In genomic region chr3:88914384-88914810, GRCm38 (mm10) we compare ENCODE assay signal across 8 mouse cellular contexts. TPM values are rescaled to one million over a fixed set of nuclear protein-coding genes. Genes with fewer than 3 reads are reported as not detected.
DNase-seq lines count a peak whose midpoint lies in the region; ATAC-seq and TF ChIP-seq lines count a peak whose summit lies in the region.

No protein-coding gene starts in this region.

- H3K4me1 ChIP-seq in MEL (ENCODE audit: control insufficient read depth in 1 of 2, insufficient read depth in 2 of 2, low read length in 2 of 2) = peaks cover 0 to 12% of the 10 kb centered on the region in 2 experiments; a peak in 1 of 4 replicates
- H3K4me1 ChIP-seq in heart, postnatal 0 days (ENCODE audit: control insufficient read depth, insufficient read depth) = 0 out of 2 replicates have a peak, but pooled peaks cover 3% of the 10 kb centered on the region
- peaks cover 38% of the 10 kb centered on the region for H3K4me1 ChIP-seq in megakaryocyte, embryonic 14.5 days

- TF ChIP-seq EP300 in MEL (IDR thresholded peaks at IDR 0.05; ENCODE audit: low read depth in 1 of 2, low read length in 2 of 2) = no peak
- TF ChIP-seq EP300 in heart, postnatal 0 days (IDR thresholded peaks at IDR 0.05; ENCODE audit: low read depth) = no peak

- no peak for TF ChIP-seq POLR2A in MEL (IDR thresholded peaks at IDR 0.05; ENCODE audit: control insufficient read depth in 1 of 2, insufficient read depth in 1 of 2, low read depth in 1 of 2, low read length in 2 of 2, poor library complexity in 1 of 2)

- ATAC-seq in heart, postnatal 0 days (ENCODE audit: insufficient read depth, low read depth) = peak; percentile 24

- peak overlapping the region; percentile 68 for H3K4me2 ChIP-seq in heart, postnatal 0 days (ENCODE audit: low read depth, low read length)

- H3K9me3 ChIP-seq in MEL (replicated peaks; ENCODE audit: insufficient read depth, low read length) = no peaks in the 10 kb centered on the region
- H3K9me3 ChIP-seq in heart, postnatal 0 days (replicated peaks; ENCODE audit: control insufficient read depth, low read length) = no peaks in the 10 kb centered on the region
- H3K9me3 ChIP-seq in megakaryocyte, embryonic 14.5 days = no peaks in the 10 kb centered on the region

- H3K36me3 ChIP-seq in MEL (ENCODE audit: control insufficient read depth in 1 of 2, insufficient read depth in 2 of 2, low read length in 2 of 2) = peaks cover 0 to 9% of the 10 kb centered on the region in 2 experiments; a peak in 2 of 4 replicates
- H3K36me3 ChIP-seq in heart, postnatal 0 days (replicated peaks; ENCODE audit: control insufficient read depth, insufficient read depth, low read length) = peaks cover 30% of the 10 kb centered on the region
- H3K36me3 ChIP-seq in megakaryocyte, embryonic 14.5 days (replicated peaks; ENCODE audit: low read length) = peaks cover 36% of the 10 kb centered on the region

- 29% methylated on average over 8 of the region's 8 CpGs for WGBS in heart, postnatal 0 days

- H3K27me3 ChIP-seq in MEL (ENCODE audit: control insufficient read depth in 1 of 2, insufficient read depth in 2 of 2, low read length in 2 of 2) = no peaks in the 10 kb centered on the region
- H3K27me3 ChIP-seq in heart, postnatal 0 days (ENCODE audit: control insufficient read depth, insufficient read depth, low read length) = no peaks in the 10 kb centered on the region
- no peaks in the 10 kb centered on the region for H3K27me3 ChIP-seq in megakaryocyte, embryonic 14.5 days (replicated peaks)

- intact Hi-C loops in heart, postnatal 10 days (cut with DNase I) = no loop called here

- peak; percentile 90 for DNase-seq in heart, adult 11 months
- DNase-seq in heart, postnatal 10 days = no peak
- DNase-seq in MEL (ENCODE audit: low read depth, low spot score) = no peak
- DNase-seq in heart, postnatal 0 days (ENCODE audit: low spot score) = no peak
- DNase-seq in embryo, embryonic 10 days (ENCODE audit: low spot score) = no peak
- no peak for DNase-seq in gastrocnemius, postnatal 25 days
- no peak for DNase-seq in layer of hippocampus, adult 9-10 months (ENCODE audit: low spot score)

- H3K4me3 ChIP-seq in MEL (ENCODE audit: control insufficient read depth in 1 of 2, insufficient read depth in 1 of 2, low read depth in 2 of 2, low read length in 2 of 2) = peak overlapping the region; percentile 67 to 81
- H3K4me3 ChIP-seq in heart, postnatal 0 days (ENCODE audit: low read depth, low read length) = peak overlapping the region; percentile 63
- peak overlapping the region; percentile 100 for H3K4me3 ChIP-seq in megakaryocyte, embryonic 14.5 days (replicated peaks)

- TF ChIP-seq RAD21 in MEL (IDR thresholded peaks at IDR 0.05; ENCODE audit: low read depth, low read length) = no peak

- peaks cover 13% of the 10 kb centered on the region for H3K79me2 ChIP-seq in MEL (ENCODE audit: control insufficient read depth, insufficient read depth, low read length, poor library complexity)

- no peak for TF ChIP-seq CTCF in MEL (IDR thresholded peaks at IDR 0.05 in 2 of 3, conservative IDR thresholded peaks at IDR 0.05 in 1 of 3; ENCODE audit: control insufficient read depth in 1 of 3, insufficient read depth in 1 of 3, low read depth in 2 of 3, low read length in 3 of 3, poor library complexity in 1 of 3, severe bottlenecking in 1 of 3)
- no peak for TF ChIP-seq CTCF in heart, postnatal 0 days (IDR thresholded peaks at IDR 0.05; ENCODE audit: low read depth)

- H3K9ac ChIP-seq in MEL (ENCODE audit: control insufficient read depth, low read depth, low read length, poor library complexity, severe bottlenecking) = peak overlapping the region; percentile 80
- H3K9ac ChIP-seq in heart, postnatal 0 days (replicated peaks; ENCODE audit: low read depth, low read length) = peak overlapping the region; percentile 63

- H3K27ac ChIP-seq in MEL (ENCODE audit: control insufficient read depth, low read depth, low read length) = peak overlapping the region; percentile 79
- H3K27ac ChIP-seq in heart, postnatal 0 days (ENCODE audit: low read depth) = peak overlapping the region; percentile 85

TF ChIP-seq in MEL, 35 proteins besides CTCF, POLR2A, EP300 and RAD21:
- peak; percentile 88 for TF ChIP-seq RCOR1 (IDR thresholded peaks at IDR 0.05; ENCODE audit: low read depth, low read length)
- TF ChIP-seq NELFE (IDR thresholded peaks at IDR 0.05; ENCODE audit: low read depth, low read length) = no peak
- TF ChIP-seq CHD1 (IDR thresholded peaks at IDR 0.05; ENCODE audit: low read depth, low read length) = peak; percentile 88; the same call in 1 of the 2 replicates
- no peak for TF ChIP-seq KAT2A (conservative IDR thresholded peaks at IDR 0.05; ENCODE audit: low read depth, low read length)
- no peak for TF ChIP-seq POLR2AphosphoS2 (IDR thresholded peaks at IDR 0.05; ENCODE audit: low read length)
- no peak for TF ChIP-seq USF2 (IDR thresholded peaks at IDR 0.05; ENCODE audit: borderline replicate concordance in 1 of 2, insufficient read depth in 1 of 2, low read depth in 1 of 2, low read length in 2 of 2)
- TF ChIP-seq GATA1 (IDR thresholded peaks at IDR 0.05; ENCODE audit: low read depth, low read length) = peak; percentile 63

RNA-seq across cellular contexts. Expression of gene Msto1, which starts 0.6 kb away (rescaled TPM):
- total RNA-seq in heart, postnatal 10 days (2021) = 10 to 100 TPM; 22.8 to 24.3 TPM
- total RNA-seq in MEL (2012; rRNA removed) = 70.6 and 82.6 TPM in 2 replicates
- polyA plus RNA-seq in MEL (2012; ENCODE audit: insufficient read depth in 1 of 2, insufficient read length in 2 of 2, low read depth in 1 of 2, low replicate concordance in 2 of 2, missing spikeins in 1 of 2) = 100 to 1,000 TPM in 1 of 2 experiments, not detected in 1; 101 TPM
- 49.2 and 51.9 TPM in 2 replicates for total RNA-seq in heart, postnatal 0 days (2014; rRNA removed; ENCODE audit: low replicate concordance)
- polyA plus RNA-seq in heart, postnatal 0 days (2015; fragmentation: Nextera tagmentation; extraction: Ambion mirVana) = 35.2 and 36.6 TPM in 2 replicates
- polyA plus RNA-seq in megakaryocyte, embryonic 14.5 days (2012; ENCODE audit: insufficient read depth, low replicate concordance) = 11.3 and 22.7 TPM in 2 replicates
- 1 to 10 TPM; 6.6 to 9.8 TPM for total RNA-seq in gastrocnemius, postnatal 25 days (2021)

RNA-seq across cellular contexts. Expression of gene Ash1l, which starts 36.0 kb away (rescaled TPM):
- 10 to 100 TPM; 45.4 to 46.0 TPM for total RNA-seq in heart, postnatal 10 days (2021)
- 9.6 and 10.3 TPM in 2 replicates for total RNA-seq in MEL (2012; rRNA removed)
- 10 to 100 TPM; 12.8 to 22.2 TPM for polyA plus RNA-seq in MEL (2012; ENCODE audit: insufficient read depth in 1 of 2, insufficient read length in 2 of 2, low read depth in 1 of 2, low replicate concordance in 2 of 2, missing spikeins in 1 of 2)
- total RNA-seq in heart, postnatal 0 days (2014; rRNA removed; ENCODE audit: low replicate concordance) = 17.1 and 17.6 TPM in 2 replicates
- polyA plus RNA-seq in heart, postnatal 0 days (2015; fragmentation: Nextera tagmentation; extraction: Ambion mirVana) = 9.7 and 10.1 TPM in 2 replicates
- 0.45 and 0.95 TPM in 2 replicates for polyA plus RNA-seq in megakaryocyte, embryonic 14.5 days (2012; ENCODE audit: insufficient read depth, low replicate concordance)
- 10 to 100 TPM; 22.9 to 23.9 TPM for total RNA-seq in gastrocnemius, postnatal 25 days (2021)

RNA-seq across cellular contexts. Expression of gene Dap3, which starts 36.6 kb away (rescaled TPM):
- 100 to 1,000 TPM; 105 to 114 TPM for total RNA-seq in heart, postnatal 10 days (2021)
- 192 and 247 TPM in 2 replicates for total RNA-seq in MEL (2012; rRNA removed)
- 100 to 1,000 TPM in 1 of 2 experiments, not detected in 1; 293 TPM for polyA plus RNA-seq in MEL (2012; ENCODE audit: insufficient read depth in 1 of 2, insufficient read length in 2 of 2, low read depth in 1 of 2, low replicate concordance in 2 of 2, missing spikeins in 1 of 2)
- 79.5 and 98.6 TPM in 2 replicates for total RNA-seq in heart, postnatal 0 days (2014; rRNA removed; ENCODE audit: low replicate concordance)
- 152 and 155 TPM in 2 replicates for polyA plus RNA-seq in heart, postnatal 0 days (2015; fragmentation: Nextera tagmentation; extraction: Ambion mirVana)
- 21.0 and 86.4 TPM in 2 replicates for polyA plus RNA-seq in megakaryocyte, embryonic 14.5 days (2012; ENCODE audit: insufficient read depth, low replicate concordance)
- 10 to 100 TPM; 65.7 to 75.2 TPM for total RNA-seq in gastrocnemius, postnatal 25 days (2021)
